Mouse (Mus musculus) megakaryocyte, adult 5-6 weeks (primary cell): Measurements from ENCODE around the gene Naxd. TPM values are rescaled to one million over a fixed set of nuclear protein-coding genes. Genes with fewer than 3 reads are reported as not detected.
"Not testable (repeated sequence)": the region's sequence is repeated elsewhere in the genome, so short reads cannot be mapped to it uniquely, and the experiment has no call there.

Experiments
- ATAC-seq: 2 replicates; pipeline ENCODE4 v1.8.0; 2016; ENCODE audit warnings: mild to moderate bottlenecking, inconsistent platforms; ENCODE audit not compliant: poor library complexity, severe bottlenecking
- total RNA-seq, 2 experiments: library from RNA; stranded (forward) in 1 of 2; stranded (reverse) in 1 of 2; fragments of 153-499, 151-499 nt in 1 of 2; fragments of 221-1000, 200-1000 nt in 1 of 2; gene quantifications; 2 replicates each; pipeline versions ENCODE4 v1.2.3 to v1.2.4; 2015 to 2017

Naxd gene
- total RNA-seq, 2 experiments from 2014 or later = 39.8 to 58.1 TPM

- no peak for ATAC-seq
These were observed 26.0 kb upstream of the Naxd start for GRCm38 (mm10) chr8:11471309-11471708.

- no peak for ATAC-seq
These were observed 24.2 kb upstream of the Naxd start for GRCm38 (mm10) chr8:11473072-11473471.

DNA sequence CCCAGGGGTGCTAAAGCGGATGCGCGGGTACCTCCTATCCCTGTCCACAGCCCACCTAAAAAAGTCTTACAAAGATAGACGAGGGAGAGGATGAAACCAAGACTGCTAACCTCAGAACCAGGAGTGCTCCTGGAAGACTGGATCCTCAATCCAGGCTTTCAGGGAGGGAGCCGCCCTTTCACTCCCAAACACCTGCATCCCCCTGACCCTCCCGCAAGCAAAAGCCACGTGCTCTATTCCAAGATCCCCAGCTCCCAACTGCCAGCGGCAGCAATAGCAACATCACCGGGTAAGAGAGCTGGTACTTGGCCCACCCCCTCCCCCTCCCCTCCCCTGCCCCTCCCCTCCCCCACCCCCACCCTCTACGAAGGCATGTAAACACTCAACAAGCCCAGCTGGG lies 21.9 kb upstream of the Naxd start:
- ATAC-seq = no peak

DNA sequence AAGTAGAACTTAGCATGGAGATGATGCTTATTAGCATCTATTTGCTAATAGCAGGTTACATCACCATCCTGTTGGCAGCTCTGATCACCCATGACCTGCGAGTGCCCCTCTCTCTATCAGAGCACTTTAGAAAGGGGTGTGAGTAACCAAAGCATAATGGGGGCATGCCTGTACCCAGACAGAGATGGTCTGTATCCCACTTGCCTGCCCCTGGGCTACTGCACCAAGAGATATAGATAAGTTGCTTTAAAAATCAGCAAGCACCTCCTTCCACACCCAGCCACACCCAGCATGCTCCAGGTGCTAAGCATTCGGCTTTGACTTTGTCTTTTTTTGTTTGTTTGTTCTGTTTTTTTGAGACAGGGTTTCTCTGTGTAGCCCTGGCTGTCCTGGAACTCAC lies 21.4 kb upstream of the Naxd start:
- ATAC-seq = peak; percentile 13; the same call in 1 of the 2 replicates

DNA sequence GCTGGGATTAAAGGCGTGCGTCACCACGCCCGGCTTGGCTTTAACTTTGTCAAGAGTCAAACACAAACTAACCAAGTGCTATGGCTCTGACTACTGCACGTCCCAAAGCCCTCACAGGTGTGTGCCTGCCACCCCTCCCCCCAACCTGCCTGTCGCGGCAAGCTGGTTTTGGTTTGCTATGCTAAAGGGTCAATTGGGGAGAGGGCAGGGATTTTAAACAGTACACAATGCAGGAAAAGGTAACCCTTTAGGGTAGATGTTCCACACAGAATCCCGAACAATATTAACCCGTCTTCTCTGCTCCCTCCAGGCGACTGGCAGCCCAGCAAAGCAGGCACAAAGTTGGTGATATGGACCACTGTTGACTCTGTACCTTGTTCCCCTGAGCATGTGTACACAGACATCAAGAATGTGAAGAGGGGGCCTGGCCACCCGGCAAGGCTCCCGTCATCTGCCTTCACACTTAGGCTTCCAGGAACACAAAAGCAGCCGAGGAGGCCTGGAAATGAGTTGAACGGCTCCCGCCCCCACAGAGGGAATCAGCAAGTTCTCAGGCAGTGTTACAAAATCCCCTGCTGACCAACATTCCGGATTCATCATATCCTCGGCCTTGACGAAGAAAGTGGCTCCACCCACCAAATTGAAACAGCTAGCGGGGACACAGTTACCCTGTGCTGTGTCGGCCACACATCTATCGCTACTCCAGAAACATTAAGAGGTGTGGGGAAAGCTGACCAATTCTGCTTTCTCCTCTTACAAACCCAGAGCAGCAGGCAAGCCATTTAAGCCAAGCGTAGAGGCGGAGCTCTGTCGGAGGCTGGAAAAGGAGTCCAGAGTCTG lies 20.7 kb upstream of the Naxd start:
- ATAC-seq = peak; percentile 69

- ATAC-seq = peak; percentile 2; the same call in 1 of the 2 replicates
These were observed 20.1 kb upstream of the Naxd start for GRCm38 (mm10) chr8:11477178-11477553.

DNA sequence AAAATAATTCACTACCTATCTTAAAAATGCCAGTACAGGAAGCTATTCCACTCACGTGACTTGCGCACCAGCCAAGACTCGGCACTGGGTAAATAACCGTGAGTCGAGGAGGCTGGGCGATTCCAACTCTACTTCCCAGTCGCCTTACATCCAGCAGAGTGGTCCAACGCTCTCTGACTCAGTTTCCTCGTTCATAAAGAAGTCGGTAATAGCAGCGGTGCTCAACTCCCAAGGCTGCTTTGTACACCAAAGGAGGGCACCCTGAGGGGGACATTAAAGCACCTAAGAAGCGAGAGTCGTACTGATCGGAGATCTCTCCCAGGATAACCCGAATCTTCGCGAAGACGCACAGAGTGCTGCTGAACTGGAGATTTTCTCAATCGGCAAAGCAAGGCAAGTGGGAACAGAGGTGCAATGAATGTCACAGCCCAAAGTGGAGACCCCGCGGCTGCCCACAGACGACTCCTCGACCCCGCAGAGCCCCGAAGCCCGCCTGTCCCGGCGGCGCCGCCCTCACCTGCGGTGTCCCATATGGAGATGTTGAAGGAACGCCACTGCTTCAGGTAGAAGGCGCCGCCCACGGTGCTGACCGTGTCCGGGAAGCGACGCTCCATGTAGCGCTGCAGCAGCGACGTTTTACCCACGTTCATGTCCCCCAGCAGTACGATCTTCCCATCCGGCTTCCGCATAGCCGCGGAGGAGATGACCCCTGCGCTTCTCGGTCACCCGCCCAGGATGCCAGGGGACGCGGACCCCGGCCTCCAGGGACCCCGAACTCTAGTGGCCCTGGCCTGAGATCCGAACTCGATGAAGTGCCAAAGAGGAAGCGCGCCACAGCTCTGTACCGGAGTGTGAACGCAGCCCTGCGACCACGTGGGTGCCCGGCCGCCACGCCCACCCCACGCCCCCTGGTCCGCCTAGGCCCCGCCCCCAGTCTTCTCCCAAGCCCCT lies 19.2 kb upstream of the Naxd start, which contains the start of gene Rab20:
Gene Rab20 (minus strand): TSS at position 900 of the 951 bp plus-strand sequence.
- ATAC-seq = peak; percentile 77

GRCm38 (mm10) chr8:11478807-11479527 lies 18.3 kb upstream of the Naxd start:
- no peak for ATAC-seq

DNA sequence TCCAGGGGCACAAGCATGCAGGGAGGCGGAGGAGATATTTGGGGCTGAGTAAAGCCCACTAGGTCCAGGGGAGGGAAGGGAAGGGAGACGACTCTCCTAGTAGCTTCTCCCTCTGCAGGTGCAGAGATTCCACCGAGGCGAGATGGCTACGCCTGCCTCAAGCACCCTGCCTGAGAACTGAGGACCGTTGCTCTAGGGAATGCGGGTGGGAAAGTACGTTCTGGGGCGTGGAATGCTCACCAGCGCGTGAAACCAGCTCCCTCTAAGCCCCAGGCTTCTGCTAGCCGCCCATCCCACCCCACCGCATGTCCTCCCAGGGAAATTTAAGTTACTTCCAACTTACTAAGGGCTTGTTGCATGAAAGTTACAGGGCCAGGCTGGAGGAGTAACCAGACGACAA lies 17.7 kb upstream of the Naxd start:
- ATAC-seq = no peak

- no peak for ATAC-seq
These were observed 15.4 kb upstream of the Naxd start for GRCm38 (mm10) chr8:11481876-11482275.

DNA sequence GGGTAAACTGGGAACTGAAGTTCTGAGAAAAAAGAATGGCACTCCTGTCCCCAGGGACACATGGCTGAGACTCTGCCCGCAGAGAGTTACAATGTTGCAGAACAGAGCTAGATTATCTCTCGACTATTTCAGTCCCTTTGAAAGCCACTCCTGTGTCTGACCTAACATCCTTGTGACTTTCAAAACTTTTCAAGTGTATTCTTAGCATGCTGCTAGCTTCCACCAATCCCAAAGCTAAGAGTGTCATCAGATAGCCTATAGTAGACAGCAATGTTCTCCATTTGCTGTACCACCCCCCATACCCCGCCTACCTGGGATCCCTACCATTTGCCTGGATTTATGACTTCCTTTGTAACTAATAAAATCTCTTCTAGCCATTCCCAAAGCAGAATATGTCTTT lies 14.8 kb upstream of the Naxd start:
- ATAC-seq = no peak

DNA sequence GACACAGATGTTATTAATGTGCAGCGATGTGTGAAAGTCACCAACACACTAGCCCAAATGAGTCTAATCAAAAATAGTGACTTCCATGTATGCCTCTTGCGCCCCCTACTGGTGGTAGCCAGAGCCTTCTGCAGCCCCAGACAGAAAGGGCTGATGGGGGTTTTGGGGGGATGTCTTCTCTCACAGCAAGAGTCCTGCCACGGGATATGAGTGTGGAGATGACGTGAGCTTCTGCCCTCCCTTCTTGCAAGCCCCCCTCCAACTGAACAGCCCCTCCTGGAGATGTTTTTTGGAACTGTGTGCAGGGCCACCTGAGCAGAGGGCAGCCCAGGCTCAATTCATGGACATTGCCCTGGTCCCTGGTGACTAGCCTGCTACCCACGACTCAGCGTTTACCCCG lies 11.2 kb upstream of the Naxd start:
- peak; percentile 87 for ATAC-seq

GRCm38 (mm10) chr8:11487229-11487628 lies 10.1 kb upstream of the Naxd start:
- no peak for ATAC-seq

GRCm38 (mm10) chr8:11492340-11492739 lies 5.0 kb upstream of the Naxd start:
- ATAC-seq = not testable (repeated sequence)

- no peak for ATAC-seq
These were observed 975 bp downstream of the Naxd start for GRCm38 (mm10) chr8:11498281-11498680.

DNA sequence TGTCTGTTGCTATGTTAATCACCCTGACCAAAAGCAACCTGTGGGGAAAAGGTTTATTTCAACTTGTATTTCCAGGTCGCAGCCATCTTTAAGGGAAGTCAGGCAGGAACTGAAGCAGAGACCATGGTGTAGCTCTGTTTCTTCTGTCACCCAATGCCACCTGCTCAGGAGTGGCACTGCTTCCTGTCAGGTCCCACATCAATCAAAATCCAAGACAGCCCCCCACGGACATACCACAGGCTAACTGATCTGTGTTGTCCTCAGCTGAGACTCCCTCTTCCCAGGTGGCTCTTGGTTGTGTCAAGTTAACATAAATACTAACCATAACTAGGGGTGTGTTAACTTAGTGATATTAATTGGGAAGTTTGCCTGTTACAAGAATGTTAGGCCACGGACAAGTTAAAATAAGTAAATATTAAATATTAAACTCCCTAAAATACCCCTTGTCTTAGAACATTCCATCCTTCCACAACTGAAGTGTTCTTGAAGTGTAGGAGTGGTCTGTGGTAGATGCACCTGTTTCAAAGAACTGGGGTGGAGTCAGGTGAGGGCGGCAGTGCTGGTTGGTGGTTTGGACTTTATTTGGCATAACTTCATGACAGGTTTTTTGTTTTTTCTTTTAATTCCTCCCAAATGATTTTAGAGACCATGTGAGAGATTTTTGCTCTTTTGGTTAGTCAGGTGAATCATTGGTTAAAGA lies 1.6 kb downstream of the Naxd start:
- no peak for ATAC-seq

DNA sequence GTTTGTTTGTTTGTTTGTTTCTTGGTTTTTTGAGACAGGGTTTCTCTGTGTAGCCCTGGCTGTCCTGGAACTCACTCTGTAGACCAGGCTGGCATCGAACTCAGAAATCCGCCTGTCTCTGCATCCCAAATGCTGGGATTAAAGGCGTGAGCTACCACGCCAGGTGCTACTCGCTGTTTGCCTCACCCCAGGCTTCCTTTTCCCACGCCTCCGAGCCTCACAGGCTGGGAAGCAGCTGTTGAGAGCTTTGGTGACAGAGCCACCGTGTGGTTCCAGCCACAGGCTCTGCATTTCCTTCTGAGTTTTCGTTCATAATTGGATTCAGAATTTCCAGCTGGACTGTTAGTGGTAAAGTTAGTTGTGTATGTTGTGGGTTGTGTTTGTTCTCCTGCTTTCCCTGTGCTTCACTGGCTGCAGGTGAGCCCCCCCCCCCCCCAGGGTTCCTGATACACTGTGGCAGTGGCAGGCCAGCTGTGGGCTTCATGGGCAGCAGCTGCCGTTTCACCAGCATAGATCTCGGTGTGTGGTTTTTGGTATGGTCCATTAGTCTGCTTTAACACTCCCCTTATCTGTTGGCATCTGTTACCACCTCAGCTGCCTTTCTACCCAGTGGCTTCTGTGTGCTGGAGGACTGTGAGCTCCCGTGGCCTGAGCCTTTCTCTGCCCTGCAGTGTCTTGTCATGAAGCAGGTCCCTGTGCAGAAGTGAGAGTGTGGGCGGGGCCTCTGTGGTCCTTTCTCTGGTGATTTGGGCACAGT lies 6.3 kb downstream of the Naxd start:
- ATAC-seq = peak; percentile 8; the same call in 1 of the 2 replicates

GRCm38 (mm10) chr8:11506074-11506473 lies 8.8 kb downstream of the Naxd start:
- ATAC-seq = no peak

GRCm38 (mm10) chr8:11506802-11507201 lies 9.5 kb downstream of the Naxd start:
- ATAC-seq = peak; percentile 92

GRCm38 (mm10) chr8:11508880-11509279 lies 11.6 kb downstream of the Naxd start:
- ATAC-seq = no peak
